Mouse (Mus musculus): ENCODE measurements around the gene Cdc7. TPM values are rescaled to one million over a fixed set of nuclear protein-coding genes. Genes with fewer than 3 reads are reported as not detected.

The Cdc7 gene
- total and polyA plus RNA-seq, 2 experiments from 2014 or later, result 4.0 to 10.8 TPM

GRCm38 (mm10) chr5:106946342-106946741, 17.8 kb upstream of the Cdc7 start:
- no peaks in the 10 kb centered on the region for H3K4me1 ChIP-seq (ENCODE audit: control insufficient read depth, insufficient read depth)
- no peaks in the 10 kb centered on the region for H3K9me3 ChIP-seq (replicated peaks; ENCODE audit: control insufficient read depth, low read length)
- TF ChIP-seq CTCF (IDR thresholded peaks at IDR 0.05; ENCODE audit: low read depth), result no peak
- TF ChIP-seq EP300 (IDR thresholded peaks at IDR 0.05; ENCODE audit: low read depth), result no peak
- 72% methylated on average over 4 of the region's 4 CpGs for WGBS
- no peaks in the 10 kb centered on the region for H3K27me3 ChIP-seq (ENCODE audit: control insufficient read depth, insufficient read depth, low read length)
- H3K4me3 ChIP-seq (ENCODE audit: low read depth, low read length), result no peak overlapping the region
- DNase-seq (ENCODE audit: low spot score) (no peak), ATAC-seq (ENCODE audit: insufficient read depth, low read depth) (no peak)
- no peak overlapping the region for H3K9ac ChIP-seq (replicated peaks; ENCODE audit: low read depth, low read length)
- H3K27ac ChIP-seq (ENCODE audit: low read depth), result no peak overlapping the region
- no peak overlapping the region for H3K4me2 ChIP-seq (ENCODE audit: low read depth, low read length)
- no peaks in the 10 kb centered on the region for H3K36me3 ChIP-seq (replicated peaks; ENCODE audit: control insufficient read depth, insufficient read depth, low read length)

- DNase-seq (ENCODE audit: low spot score), result no peak
- H3K4me3 ChIP-seq (ENCODE audit: low read depth, low read length), result no peak overlapping the region
- TF ChIP-seq EP300 (IDR thresholded peaks at IDR 0.05; ENCODE audit: low read depth) (no peak), CTCF (IDR thresholded peaks at IDR 0.05; ENCODE audit: low read depth) (no peak)
- no peak overlapping the region for H3K4me2 ChIP-seq (ENCODE audit: low read depth, low read length)
- 75% methylated on average over 6 of the region's 6 CpGs for WGBS
- no peaks in the 10 kb centered on the region for H3K36me3 ChIP-seq (replicated peaks; ENCODE audit: control insufficient read depth, insufficient read depth, low read length)
- H3K9me3 ChIP-seq (replicated peaks; ENCODE audit: control insufficient read depth, low read length), result 0 out of 2 replicates have a peak, but pooled peaks cover 1% of the 10 kb centered on the region
- H3K9ac ChIP-seq (replicated peaks; ENCODE audit: low read depth, low read length), result no peak overlapping the region
- no peak for ATAC-seq (ENCODE audit: insufficient read depth, low read depth)
- H3K27ac ChIP-seq (ENCODE audit: low read depth), result no peak overlapping the region
- no peaks in the 10 kb centered on the region for H3K4me1 ChIP-seq (ENCODE audit: control insufficient read depth, insufficient read depth)
- no peaks in the 10 kb centered on the region for H3K27me3 ChIP-seq (ENCODE audit: control insufficient read depth, insufficient read depth, low read length)
These were observed 15.4 kb upstream of the Cdc7 start for GRCm38 (mm10) chr5:106948683-106949082.

DNA sequence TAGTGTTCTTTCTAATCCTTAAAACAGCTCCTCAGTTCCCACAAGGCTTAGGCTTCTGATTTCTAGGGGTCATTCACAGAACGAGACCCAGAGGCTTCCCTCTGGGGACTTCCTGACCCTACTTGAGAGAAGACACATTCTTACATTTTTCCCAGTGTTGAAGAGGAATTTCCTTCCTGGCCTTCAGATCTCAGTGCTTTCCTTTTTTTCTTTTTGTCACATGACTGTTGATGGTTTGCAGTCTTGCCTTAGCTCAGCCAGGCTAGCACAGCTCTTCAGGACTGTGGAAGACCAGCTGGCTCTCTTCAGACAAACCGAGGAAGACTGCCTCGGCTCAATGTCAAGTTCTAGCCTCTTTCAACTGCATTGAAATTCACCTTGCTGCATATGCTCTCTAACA, 7.7 kb upstream of the Cdc7 start:
- Histone ChIP-seq H3K4me2 (ENCODE audit: low read depth, low read length) (no peak overlapping the region), H3K4me3 (ENCODE audit: low read depth, low read length) (no peak overlapping the region), H3K27me3 (ENCODE audit: control insufficient read depth, insufficient read depth, low read length) (no peaks in the 10 kb centered on the region), H3K9ac (replicated peaks; ENCODE audit: low read depth, low read length) (no peak overlapping the region), H3K27ac (ENCODE audit: low read depth) (no peak overlapping the region), H3K4me1 (ENCODE audit: control insufficient read depth, insufficient read depth) (no peaks in the 10 kb centered on the region), H3K36me3 (replicated peaks; ENCODE audit: control insufficient read depth, insufficient read depth, low read length) (no peaks in the 10 kb centered on the region), H3K9me3 (replicated peaks; ENCODE audit: control insufficient read depth, low read length) (0 out of 2 replicates have a peak, but pooled peaks cover 13% of the 10 kb centered on the region)
- TF ChIP-seq EP300 (IDR thresholded peaks at IDR 0.05; ENCODE audit: low read depth) (no peak), CTCF (IDR thresholded peaks at IDR 0.05; ENCODE audit: low read depth) (no peak)
- DNase-seq (ENCODE audit: low spot score) (peak; percentile 44), ATAC-seq (ENCODE audit: insufficient read depth, low read depth) (peak; percentile 47)
- 49% methylated on average over 3 of the region's 3 CpGs for WGBS

GRCm38 (mm10) chr5:106959031-106959430, 5.1 kb upstream of the Cdc7 start:
- Histone ChIP-seq H3K9me3 (replicated peaks; ENCODE audit: control insufficient read depth, low read length) (0 out of 2 replicates have a peak, but pooled peaks cover 8% of the 10 kb centered on the region), H3K4me2 (ENCODE audit: low read depth, low read length) (no peak overlapping the region), H3K36me3 (replicated peaks; ENCODE audit: control insufficient read depth, insufficient read depth, low read length) (no peaks in the 10 kb centered on the region), H3K4me1 (ENCODE audit: control insufficient read depth, insufficient read depth) (0 out of 2 replicates have a peak, but pooled peaks cover 3% of the 10 kb centered on the region), H3K27me3 (ENCODE audit: control insufficient read depth, insufficient read depth, low read length) (no peaks in the 10 kb centered on the region), H3K27ac (ENCODE audit: low read depth) (no peak overlapping the region), H3K4me3 (ENCODE audit: low read depth, low read length) (no peak overlapping the region), H3K9ac (replicated peaks; ENCODE audit: low read depth, low read length) (no peak overlapping the region)
- DNase-seq (ENCODE audit: low spot score) (no peak), ATAC-seq (ENCODE audit: insufficient read depth, low read depth) (no peak)
- WGBS, result 51% methylated on average over 3 of the region's 3 CpGs
- TF ChIP-seq EP300 (IDR thresholded peaks at IDR 0.05; ENCODE audit: low read depth) (no peak), CTCF (IDR thresholded peaks at IDR 0.05; ENCODE audit: low read depth) (no peak)

- Histone ChIP-seq H3K9me3 (replicated peaks; ENCODE audit: control insufficient read depth, low read length) (0 out of 2 replicates have a peak, but pooled peaks cover 4% of the 10 kb centered on the region), H3K4me1 (ENCODE audit: control insufficient read depth, insufficient read depth) (peaks cover 3% of the 10 kb centered on the region; the same call in 1 of the 2 replicates), H3K4me3 (ENCODE audit: low read depth, low read length) (no peak overlapping the region), H3K27me3 (ENCODE audit: control insufficient read depth, insufficient read depth, low read length) (no peaks in the 10 kb centered on the region), H3K9ac (replicated peaks; ENCODE audit: low read depth, low read length) (no peak overlapping the region), H3K36me3 (replicated peaks; ENCODE audit: control insufficient read depth, insufficient read depth, low read length) (no peaks in the 10 kb centered on the region), H3K27ac (ENCODE audit: low read depth) (no peak overlapping the region), H3K4me2 (ENCODE audit: low read depth, low read length) (no peak overlapping the region)
- DNase-seq (ENCODE audit: low spot score) (no peak), ATAC-seq (ENCODE audit: insufficient read depth, low read depth) (no peak)
- 76% methylated on average over 2 of the region's 2 CpGs for WGBS
- TF ChIP-seq CTCF (IDR thresholded peaks at IDR 0.05; ENCODE audit: low read depth), result no peak
These were observed 3.7 kb upstream of the Cdc7 start for GRCm38 (mm10) chr5:106960451-106960850.

- H3K4me2 ChIP-seq (ENCODE audit: low read depth, low read length), result peak overlapping the region; percentile 99
- peak; percentile 88 for ATAC-seq (ENCODE audit: insufficient read depth, low read depth)
- peak overlapping the region; percentile 25; the same call in 1 of the 2 replicates for H3K27ac ChIP-seq (ENCODE audit: low read depth)
- no peak for DNase-seq (ENCODE audit: low spot score)
- H3K4me3 ChIP-seq (ENCODE audit: low read depth, low read length), result peak overlapping the region; percentile 67
- 0 out of 2 replicates have a peak, but pooled peaks cover 1% of the 10 kb centered on the region for H3K9me3 ChIP-seq (replicated peaks; ENCODE audit: control insufficient read depth, low read length)
- under 1% methylated on average over 41 of the region's 41 CpGs for WGBS
- no peaks in the 10 kb centered on the region for H3K27me3 ChIP-seq (ENCODE audit: control insufficient read depth, insufficient read depth, low read length)
- TF ChIP-seq EP300 (IDR thresholded peaks at IDR 0.05; ENCODE audit: low read depth) (no peak), CTCF (IDR thresholded peaks at IDR 0.05; ENCODE audit: low read depth) (no peak)
- peaks cover 3% of the 10 kb centered on the region; the same call in 1 of the 2 replicates for H3K4me1 ChIP-seq (ENCODE audit: control insufficient read depth, insufficient read depth)
- peaks cover 7% of the 10 kb centered on the region for H3K36me3 ChIP-seq (replicated peaks; ENCODE audit: control insufficient read depth, insufficient read depth, low read length)
- peak overlapping the region; percentile 48 for H3K9ac ChIP-seq (replicated peaks; ENCODE audit: low read depth, low read length)
These were observed 442 bp downstream of the Cdc7 start for GRCm38 (mm10) chr5:106964513-106965014.

Measured in heart, postnatal 0 days (tissue).